Mouse (Mus musculus) spleen, adult 2 months (tissue): ENCODE results near the gene Elovl1.

Source experiments
- CTCF ChIP-seq: fragments of 200-500 bp; IDR thresholded peaks from 2 replicates; pipeline ENCODE4 v1.5.1; 2011; ENCODE audit warnings: mild to moderate bottlenecking, inconsistent platforms; ENCODE audit not compliant: insufficient read depth, insufficient read length, insufficient replicate concordance; ENCODE audit errors: extremely low read depth
- POLR2A ChIP-seq: fragments of 200-500 bp; IDR thresholded peaks from 2 replicates; pipeline ENCODE4 v1.6.1; 2011; ENCODE audit warnings: low read depth, low read length, inconsistent platforms

DNA sequence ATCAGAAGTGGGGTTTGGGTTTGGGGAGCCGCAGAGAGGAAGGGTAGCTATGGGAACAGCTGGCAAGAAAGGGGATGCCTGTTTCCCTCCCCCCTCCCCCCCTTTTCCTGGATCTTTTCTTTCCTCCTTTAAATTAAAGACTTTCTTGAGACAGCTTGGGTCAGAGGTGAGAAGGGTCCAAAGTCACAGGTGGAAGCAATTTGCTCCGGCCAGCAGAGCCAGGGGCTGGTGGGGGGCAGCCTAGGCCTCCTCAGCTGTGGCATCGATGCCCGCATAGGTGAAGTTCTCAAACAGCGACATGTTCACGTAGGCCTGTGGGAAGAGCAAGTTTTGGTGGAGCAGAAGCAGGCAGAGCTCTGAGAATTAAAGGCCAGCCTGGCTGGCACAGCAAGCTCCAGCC lies 43.4 kb downstream of the Elovl1 start:
- TF ChIP-seq CTCF (no peak), POLR2A (no peak)
